Comparison of ENCODE assay signal across 10 mouse cellular contexts in the genomic region with DNA sequence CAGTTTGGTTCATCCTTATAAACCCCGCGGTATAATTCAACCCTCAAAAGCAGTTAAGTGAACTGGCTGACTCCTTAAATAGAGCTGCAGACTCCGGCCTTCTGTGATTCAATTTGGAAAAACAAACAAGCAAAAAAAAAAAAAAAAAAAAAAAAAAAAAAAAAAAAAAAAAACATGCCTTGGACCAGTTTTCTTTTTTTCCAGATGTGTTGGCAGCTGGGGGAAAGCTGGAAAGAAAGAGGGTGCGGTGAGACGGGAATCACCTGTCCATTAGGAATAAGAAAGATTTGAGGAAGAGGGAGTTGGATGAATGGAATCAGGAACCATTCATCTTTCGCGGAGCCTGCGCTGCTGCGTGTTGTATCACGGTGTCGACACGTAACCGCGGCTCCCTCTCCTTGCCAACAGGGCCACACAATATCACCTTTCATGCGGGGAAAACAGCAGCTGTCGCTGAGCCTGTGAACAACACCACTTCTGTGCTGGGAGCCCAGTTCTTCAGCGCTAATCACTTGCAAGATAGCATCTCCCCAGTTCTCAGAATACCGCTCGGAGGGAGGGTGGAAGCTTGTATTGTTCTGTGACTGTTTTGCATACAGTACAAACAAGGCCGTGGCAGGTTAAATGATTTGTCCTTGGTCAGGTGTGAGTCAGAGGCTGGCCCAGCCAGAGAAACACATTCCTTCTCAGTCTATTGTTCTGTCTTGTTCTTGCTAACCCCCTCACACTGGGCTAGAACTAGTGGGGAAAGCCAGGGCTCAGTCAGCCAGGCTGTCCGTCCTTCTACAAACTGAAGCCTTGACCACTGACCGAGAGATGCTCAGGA.
DNase-seq lines count a peak whose midpoint lies in the region; ATAC-seq and TF ChIP-seq lines count a peak whose summit lies in the region.
"Had no signal": no experiment of that assay in that cellular context is flagged by ENCODE, and none has a peak within 500 bp of the region (broad histone marks: within the 10 kb centered on the region; RNA-seq: fewer than 3 reads in every experiment).

No protein-coding gene starts in this region.

- no peak overlapping the region for H3K9ac ChIP-seq in liver, adult 2 months (ENCODE audit: low read depth, low read length)
- no peak overlapping the region for H3K9ac ChIP-seq in liver, embryonic 11.5 days (ENCODE audit: low read depth, low read length)
- H3K9ac ChIP-seq in ES-E14 (ENCODE audit: insufficient read depth, low read depth, low read length, poor library complexity, severe bottlenecking) = no peak overlapping the region
- H3K9ac ChIP-seq in embryonic facial prominence, embryonic 14.5 days (ENCODE audit: low read depth, low read length) = no peak overlapping the region
- H3K9ac ChIP-seq in limb, embryonic 14.5 days (ENCODE audit: low read depth, low read length, severe bottlenecking) = no peak overlapping the region
- H3K9ac ChIP-seq: lung, embryonic 15.5 days had no signal

- TF ChIP-seq CTCF in liver, adult 2 months (IDR thresholded peaks at IDR 0.05; ENCODE audit: low read depth, low read length) = 0 out of 2 replicates have a peak, but pooled peaks have one; percentile 6
- no peak for TF ChIP-seq CTCF in layer of hippocampus, adult 2 months (conservative IDR thresholded peaks at IDR 0.05)

- DNase-seq in liver, adult 2 months (ENCODE audit: extremely low read depth, low read depth, low spot score) = no peak
- DNase-seq in liver, embryonic 11.5 days (ENCODE audit: low spot score) = no peak
- DNase-seq in ES-E14 (ENCODE audit: low read depth, low spot score) (peak; percentile 74), adipocyte (ENCODE audit: low spot score) (no peak)
- peak; percentile 56 for DNase-seq in embryonic facial prominence, embryonic 14.5 days (ENCODE audit: low spot score)
- DNase-seq in limb, embryonic 14.5 days (ENCODE audit: low spot score) = no peak
- no peak for DNase-seq in layer of hippocampus, adult 2 months (ENCODE audit: low spot score in 2 of 2)
- DNase-seq in kidney, adult 9 months = no peak
- DNase-seq: adrenal gland, postnatal 25 days had no signal

- H3K4me2 ChIP-seq in liver, embryonic 11.5 days = no peak overlapping the region
- peak overlapping the region; percentile 35 for H3K4me2 ChIP-seq in embryonic facial prominence, embryonic 14.5 days (ENCODE audit: low read depth, low read length)
- peak overlapping the region; percentile 16; the same call in 1 of the 2 replicates for H3K4me2 ChIP-seq in limb, embryonic 14.5 days (replicated peaks; ENCODE audit: low read depth, low read length, severe bottlenecking)
- H3K4me2 ChIP-seq: lung, embryonic 15.5 days had no signal

- no peaks in the 10 kb centered on the region for H3K9me3 ChIP-seq in liver, embryonic 11.5 days (ENCODE audit: control insufficient read depth, low read length)
- H3K9me3 ChIP-seq in ES-E14 (ENCODE audit: control insufficient read depth, insufficient read depth, low read depth, low read length) = no peaks in the 10 kb centered on the region
- H3K9me3 ChIP-seq in embryonic facial prominence, embryonic 14.5 days (ENCODE audit: control insufficient read depth, low read length) = no peaks in the 10 kb centered on the region
- H3K9me3 ChIP-seq in limb, embryonic 14.5 days (ENCODE audit: control insufficient read depth, low read length) = no peaks in the 10 kb centered on the region
- H3K9me3 ChIP-seq: lung, embryonic 15.5 days had no signal

- no peak for TF ChIP-seq POLR2A in liver, adult 2 months (IDR thresholded peaks at IDR 0.05; ENCODE audit: extremely low read depth, insufficient read depth, low read length)
- no peak for TF ChIP-seq POLR2A in limb, embryonic 14.5 days (IDR thresholded peaks at IDR 0.05; ENCODE audit: borderline replicate concordance, extremely low read depth, insufficient read depth, insufficient read length)

- in situ Hi-C loops in ES-E14 (cut with MboI; ENCODE audit: low sequenced_read_pairs in 2 of 2, unreplicated experiment in 2 of 2) = no loop called here

- H3K4me1 ChIP-seq in liver, adult 2 months (ENCODE audit: control insufficient read depth, insufficient read depth, low read length) = no peaks in the 10 kb centered on the region
- no peaks in the 10 kb centered on the region for H3K4me1 ChIP-seq in liver, embryonic 11.5 days (replicated peaks; ENCODE audit: control insufficient read depth, insufficient read depth, low read length)
- H3K4me1 ChIP-seq in ES-E14 (ENCODE audit: control insufficient read depth in 2 of 2, insufficient read depth in 2 of 2, low read length in 2 of 2, poor library complexity in 1 of 2) = peaks cover 3 to 7% of the 10 kb centered on the region in 2 experiments; a peak in 2 of 4 replicates
- H3K4me1 ChIP-seq in embryonic facial prominence, embryonic 14.5 days (ENCODE audit: control insufficient read depth, insufficient read depth, low read length) = no peaks in the 10 kb centered on the region
- no peaks in the 10 kb centered on the region for H3K4me1 ChIP-seq in limb, embryonic 14.5 days (ENCODE audit: control insufficient read depth, insufficient read depth, low read length)
- H3K4me1 ChIP-seq: lung, embryonic 15.5 days had no signal

- ATAC-seq in liver, embryonic 11.5 days (replicated peaks; ENCODE audit: low FRiP score) = no peak
- ATAC-seq in embryonic facial prominence, embryonic 14.5 days (ENCODE audit: low read depth) = peak; percentile 72
- ATAC-seq in limb, embryonic 14.5 days (ENCODE audit: low FRiP score, low read depth) = no peak

- no peaks in the 10 kb centered on the region for H3K36me3 ChIP-seq in liver, adult 2 months (ENCODE audit: control insufficient read depth, insufficient read depth, low read length)
- no peaks in the 10 kb centered on the region for H3K36me3 ChIP-seq in liver, embryonic 11.5 days (ENCODE audit: control insufficient read depth, insufficient read depth, low read length)
- no peaks in the 10 kb centered on the region for H3K36me3 ChIP-seq in ES-E14 (ENCODE audit: control insufficient read depth, insufficient read depth, low read length, poor library complexity, severe bottlenecking)
- H3K36me3 ChIP-seq in embryonic facial prominence, embryonic 14.5 days (ENCODE audit: control insufficient read depth, insufficient read depth, low read length) = no peaks in the 10 kb centered on the region
- no peaks in the 10 kb centered on the region for H3K36me3 ChIP-seq in limb, embryonic 14.5 days (ENCODE audit: control insufficient read depth, insufficient read depth, low read length)
- H3K36me3 ChIP-seq: lung, embryonic 15.5 days had no signal

- WGBS in liver, adult 2 months = 30% methylated on average over 22 of the region's 22 CpGs
- WGBS in liver, embryonic 11.5 days = 41% methylated on average over 22 of the region's 22 CpGs
- WGBS in embryonic facial prominence, embryonic 14.5 days = 21% methylated on average over 22 of the region's 22 CpGs
- WGBS in limb, embryonic 14.5 days = 38% methylated on average over 22 of the region's 22 CpGs

- H3K79me2 ChIP-seq in liver, adult 2 months (ENCODE audit: control insufficient read depth, insufficient read depth, low read length) = no peaks in the 10 kb centered on the region

- H3K27ac ChIP-seq in liver, adult 2 months (replicated peaks; ENCODE audit: insufficient read depth, low read depth, low read length) = no peak overlapping the region
- no peak overlapping the region for H3K27ac ChIP-seq in liver, embryonic 11.5 days (ENCODE audit: low read depth, low read length)
- H3K27ac ChIP-seq in ES-E14 (ENCODE audit: insufficient read depth, low read depth, low read length, poor library complexity, severe bottlenecking) = peak overlapping the region; percentile 27; the same call in 1 of the 2 replicates
- H3K27ac ChIP-seq in embryonic facial prominence, embryonic 14.5 days (replicated peaks; ENCODE audit: low read depth, low read length) = no peak overlapping the region
- no peak overlapping the region for H3K27ac ChIP-seq in limb, embryonic 14.5 days (replicated peaks; ENCODE audit: low read depth, low read length)
- no peak overlapping the region for H3K27ac ChIP-seq in layer of hippocampus, adult 2 months
- H3K27ac ChIP-seq: lung, embryonic 15.5 days had no signal

- H3K27me3 ChIP-seq in liver, adult 2 months (ENCODE audit: control insufficient read depth, insufficient read depth, low read length) = no peaks in the 10 kb centered on the region
- no peaks in the 10 kb centered on the region for H3K27me3 ChIP-seq in liver, embryonic 11.5 days (replicated peaks; ENCODE audit: control insufficient read depth, insufficient read depth, low read length)
- no peaks in the 10 kb centered on the region for H3K27me3 ChIP-seq in embryonic facial prominence, embryonic 14.5 days (replicated peaks; ENCODE audit: control insufficient read depth, insufficient read depth, low read length)
- H3K27me3 ChIP-seq in limb, embryonic 14.5 days (ENCODE audit: control insufficient read depth, insufficient read depth, low read length) = no peaks in the 10 kb centered on the region
- H3K27me3 ChIP-seq: lung, embryonic 15.5 days had no signal

- no peak overlapping the region for H3K4me3 ChIP-seq in liver, adult 2 months (ENCODE audit: insufficient read depth, low read depth, low read length)
- H3K4me3 ChIP-seq in liver, embryonic 11.5 days (ENCODE audit: low read depth, low read length) = no peak overlapping the region
- peak overlapping the region in 1 of 2 experiments; percentile 15; a peak in 2 of 4 replicates for H3K4me3 ChIP-seq in ES-E14 (ENCODE audit: insufficient read depth in 1 of 2, low read depth in 1 of 2, low read length in 2 of 2, poor library complexity in 1 of 2, severe bottlenecking in 1 of 2)
- no peak overlapping the region for H3K4me3 ChIP-seq in embryonic facial prominence, embryonic 14.5 days (ENCODE audit: low read depth, low read length)
- no peak overlapping the region for H3K4me3 ChIP-seq in limb, embryonic 14.5 days (replicated peaks; ENCODE audit: low read length)
- H3K4me3 ChIP-seq in layer of hippocampus, adult 2 months = no peak overlapping the region
- H3K4me3 ChIP-seq: lung, embryonic 15.5 days had no signal

TF ChIP-seq in ES-E14, 5 proteins besides CTCF, POLR2A, EP300 and RAD21:
- TF ChIP-seq ZC3H11A (IDR thresholded peaks at IDR 0.05; ENCODE audit: borderline replicate concordance, low read depth, low read length) (no peak), ZNF384 (IDR thresholded peaks at IDR 0.05; ENCODE audit: low read depth, low read length) (peak; percentile 95), CHD2 (IDR thresholded peaks at IDR 0.05; ENCODE audit: low read depth, low read length) (no peak), HCFC1 (IDR thresholded peaks at IDR 0.05; ENCODE audit: borderline replicate concordance, insufficient read depth, low read length) (no peak), MAFK (IDR thresholded peaks at IDR 0.05; ENCODE audit: insufficient read depth, low read depth, low read length) (no peak)

Comparison
In these comparisons a context has a peak if more than half of its experiments do, and no peak if none do; other contexts are left out.
1. DNase-seq: peak in ES-E14 (single experiment) and embryonic facial prominence, embryonic 14.5 days (single experiment); none in liver, adult 2 months (single experiment), liver, embryonic 11.5 days (single experiment), limb, embryonic 14.5 days (single experiment), layer of hippocampus, adult 2 months (0 of 2), adipocyte (single experiment) and kidney, adult 9 months (single experiment).